Mouse (Mus musculus): ENCODE data around the gene Zfp560. TPM values are rescaled to one million over a fixed set of nuclear protein-coding genes. Genes with fewer than 3 reads are reported as not detected.
A peak's percentile ranks its signal among the peaks of the same experiment; 100 is the strongest.

The Zfp560 gene
- 1.2 and 1.7 TPM in 2 replicates for polyA plus RNA-seq (2012; rRNA removed)

DNA sequence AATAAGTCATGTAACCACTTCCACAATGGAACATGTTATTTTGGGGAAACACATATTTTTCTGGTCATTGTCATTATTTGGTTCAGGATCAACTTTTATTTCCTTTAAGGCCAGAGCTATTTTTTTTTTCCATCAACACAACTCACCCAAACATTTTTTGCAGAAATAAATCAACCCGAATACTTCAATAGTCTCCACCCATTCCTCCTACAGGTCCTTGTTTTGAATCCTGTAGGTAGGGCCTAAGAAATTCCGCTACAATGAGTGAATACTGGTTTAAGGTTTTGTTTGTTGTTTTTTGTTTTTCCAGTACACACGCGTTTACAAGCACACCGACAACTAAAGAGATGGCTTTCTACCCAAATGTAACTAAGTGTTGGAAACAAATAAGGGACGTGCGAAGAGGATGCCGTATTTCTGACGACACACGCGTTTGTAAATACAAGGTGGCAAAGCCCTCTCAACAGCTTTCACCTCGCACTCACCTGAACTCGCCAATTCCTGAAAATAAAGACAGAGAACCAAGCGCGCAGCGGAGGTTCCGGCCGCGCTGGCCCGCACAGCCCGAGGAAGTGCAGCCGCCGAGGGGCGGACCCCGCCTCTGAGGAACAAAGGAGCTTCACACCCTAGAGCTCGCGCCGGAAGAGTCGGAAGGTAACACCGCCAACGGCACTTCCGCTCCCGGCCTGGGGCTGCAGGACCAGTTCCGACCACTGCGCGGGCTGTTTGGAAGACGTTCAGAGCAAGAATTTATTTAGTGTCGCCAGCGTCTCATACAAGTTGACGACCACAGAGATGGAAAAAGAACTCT lies at the start of gene Zfp560:
Gene Zfp560, minus strand, starts transcription at position 646 of the 811 bp plus-strand sequence.
- peak within 1 kb of the TSS; percentile 62 for H3K27ac ChIP-seq (ENCODE audit: insufficient read depth, low read length)
- peak within 1 kb of the TSS; percentile 74 for H3K4me3 ChIP-seq (ENCODE audit: extremely low read depth, insufficient read depth, insufficient read length)
- no peaks in the 10 kb centered on the region for H3K36me3 ChIP-seq (ENCODE audit: control insufficient read depth, insufficient read depth, low read length)
- TF ChIP-seq CTCF (IDR thresholded peaks at IDR 0.05; ENCODE audit: extremely low read depth, insufficient read depth, insufficient read length, insufficient replicate concordance) (peak; percentile 70), POLR2A (IDR thresholded peaks at IDR 0.05; ENCODE audit: low read depth, low read length) (no peak)
- 2% methylated on average over 40 of the region's 40 CpGs for WGBS
- peak; percentile 81 to 88 for DNase-seq (ENCODE audit: low read depth in 1 of 2, low spot score in 2 of 2)
- H3K27me3 ChIP-seq (ENCODE audit: control insufficient read depth, insufficient read depth, low read length): no peaks in the 10 kb centered on the region
- no peaks in the 10 kb centered on the region for H3K4me1 ChIP-seq (ENCODE audit: control insufficient read depth, insufficient read depth, insufficient read length)

- Histone ChIP-seq H3K4me1 (ENCODE audit: control insufficient read depth, insufficient read depth, insufficient read length) (no peaks in the 10 kb centered on the region), H3K36me3 (ENCODE audit: control insufficient read depth, insufficient read depth, low read length) (no peaks in the 10 kb centered on the region), H3K27ac (ENCODE audit: insufficient read depth, low read length) (no peak overlapping the region), H3K27me3 (ENCODE audit: control insufficient read depth, insufficient read depth, low read length) (no peaks in the 10 kb centered on the region), H3K4me3 (ENCODE audit: extremely low read depth, insufficient read depth, insufficient read length) (no peak overlapping the region)
- TF ChIP-seq CTCF (IDR thresholded peaks at IDR 0.05; ENCODE audit: extremely low read depth, insufficient read depth, insufficient read length, insufficient replicate concordance): no peak
- no peak for TF ChIP-seq POLR2A (IDR thresholded peaks at IDR 0.05; ENCODE audit: low read depth, low read length)
- 89% methylated on average over 3 of the region's 3 CpGs for WGBS
- no peak for DNase-seq (ENCODE audit: low read depth in 1 of 2, low spot score in 2 of 2)
These were observed 45.0 kb upstream of the Zfp560 start for GRCm38 (mm10) chr9:20430004-20430403.

- TF ChIP-seq POLR2A (IDR thresholded peaks at IDR 0.05; ENCODE audit: low read depth, low read length): no peak
- no peak for DNase-seq (ENCODE audit: low read depth in 1 of 2, low spot score in 2 of 2)
- no peaks in the 10 kb centered on the region for H3K27me3 ChIP-seq (ENCODE audit: control insufficient read depth, insufficient read depth, low read length)
- 35% methylated on average over 1 of the region's 1 CpGs for WGBS
- no peaks in the 10 kb centered on the region for H3K4me1 ChIP-seq (ENCODE audit: control insufficient read depth, insufficient read depth, insufficient read length)
- no peak overlapping the region for H3K27ac ChIP-seq (ENCODE audit: insufficient read depth, low read length)
- no peak overlapping the region for H3K4me3 ChIP-seq (ENCODE audit: extremely low read depth, insufficient read depth, insufficient read length)
- H3K36me3 ChIP-seq (ENCODE audit: control insufficient read depth, insufficient read depth, low read length): no peaks in the 10 kb centered on the region
These were observed 26.5 kb upstream of the Zfp560 start for GRCm38 (mm10) chr9:20411460-20411859.

GRCm38 (mm10) chr9:20409319-20409718 lies 24.3 kb upstream of the Zfp560 start:
- H3K36me3 ChIP-seq (ENCODE audit: control insufficient read depth, insufficient read depth, low read length): no peaks in the 10 kb centered on the region
- H3K4me3 ChIP-seq (ENCODE audit: extremely low read depth, insufficient read depth, insufficient read length): no peak overlapping the region
- H3K27ac ChIP-seq (ENCODE audit: insufficient read depth, low read length): no peak overlapping the region
- DNase-seq (ENCODE audit: low read depth in 1 of 2, low spot score in 2 of 2): no peak
- WGBS: 89% methylated on average over 2 of the region's 2 CpGs
- no peaks in the 10 kb centered on the region for H3K27me3 ChIP-seq (ENCODE audit: control insufficient read depth, insufficient read depth, low read length)
- no peaks in the 10 kb centered on the region for H3K4me1 ChIP-seq (ENCODE audit: control insufficient read depth, insufficient read depth, insufficient read length)
- TF ChIP-seq CTCF (IDR thresholded peaks at IDR 0.05; ENCODE audit: extremely low read depth, insufficient read depth, insufficient read length, insufficient replicate concordance) (no peak), POLR2A (IDR thresholded peaks at IDR 0.05; ENCODE audit: low read depth, low read length) (no peak)

DNA sequence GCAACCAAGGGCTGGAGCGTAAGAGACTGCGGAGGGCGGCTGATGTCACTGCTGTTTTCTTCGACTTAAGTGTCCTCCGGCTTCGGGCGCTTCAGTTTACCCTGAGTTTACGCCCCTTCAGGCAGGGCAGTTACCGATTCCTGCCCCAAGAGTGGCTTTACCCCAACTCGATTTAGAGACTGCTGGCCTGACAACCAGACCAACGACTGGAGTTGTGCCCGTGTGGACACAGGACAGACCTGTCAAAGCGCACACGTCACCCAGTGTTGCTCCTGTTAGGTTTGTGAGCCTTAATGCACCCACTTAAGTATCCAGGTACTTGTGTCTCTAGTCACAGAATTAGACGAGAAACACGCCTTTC lies 346 bp upstream of the Zfp560 start:
- H3K4me3 ChIP-seq (ENCODE audit: extremely low read depth, insufficient read depth, insufficient read length): peak overlapping the region; percentile 74
- H3K27me3 ChIP-seq (ENCODE audit: control insufficient read depth, insufficient read depth, low read length): no peaks in the 10 kb centered on the region
- WGBS: 11% methylated on average over 16 of the region's 16 CpGs
- TF ChIP-seq POLR2A (IDR thresholded peaks at IDR 0.05; ENCODE audit: low read depth, low read length) (no peak), CTCF (IDR thresholded peaks at IDR 0.05; ENCODE audit: extremely low read depth, insufficient read depth, insufficient read length, insufficient replicate concordance) (no peak)
- no peak for DNase-seq (ENCODE audit: low read depth in 1 of 2, low spot score in 2 of 2)
- no peaks in the 10 kb centered on the region for H3K4me1 ChIP-seq (ENCODE audit: control insufficient read depth, insufficient read depth, insufficient read length)
- peak overlapping the region; percentile 57 for H3K27ac ChIP-seq (ENCODE audit: insufficient read depth, low read length)
- no peaks in the 10 kb centered on the region for H3K36me3 ChIP-seq (ENCODE audit: control insufficient read depth, insufficient read depth, low read length)

DNA sequence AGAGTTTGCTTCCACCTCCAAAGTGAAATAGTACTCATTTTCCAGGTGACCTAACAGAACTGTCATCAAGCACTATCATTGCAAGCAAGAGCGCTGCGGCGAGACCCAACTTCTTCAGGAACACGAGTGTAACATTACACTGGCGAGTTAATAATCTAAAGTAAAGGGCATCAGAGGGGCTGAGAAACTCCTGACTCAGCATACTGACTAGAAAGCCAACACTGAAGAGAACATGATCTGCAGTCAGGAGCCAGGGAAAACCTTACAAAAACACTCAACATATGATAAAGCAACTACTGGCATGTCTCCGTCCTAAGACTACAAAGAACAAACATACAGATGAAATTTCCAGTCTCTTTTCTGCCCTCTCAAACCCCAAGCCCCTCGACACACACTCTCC lies 1.3 kb downstream of the Zfp560 start:
- no peaks in the 10 kb centered on the region for H3K4me1 ChIP-seq (ENCODE audit: control insufficient read depth, insufficient read depth, insufficient read length)
- no peak overlapping the region for H3K27ac ChIP-seq (ENCODE audit: insufficient read depth, low read length)
- H3K36me3 ChIP-seq (ENCODE audit: control insufficient read depth, insufficient read depth, low read length): no peaks in the 10 kb centered on the region
- TF ChIP-seq CTCF (IDR thresholded peaks at IDR 0.05; ENCODE audit: extremely low read depth, insufficient read depth, insufficient read length, insufficient replicate concordance) (no peak), POLR2A (IDR thresholded peaks at IDR 0.05; ENCODE audit: low read depth, low read length) (no peak)
- no peak for DNase-seq (ENCODE audit: low read depth in 1 of 2, low spot score in 2 of 2)
- no peak overlapping the region for H3K4me3 ChIP-seq (ENCODE audit: extremely low read depth, insufficient read depth, insufficient read length)
- WGBS: 92% methylated on average over 7 of the region's 7 CpGs
- no peaks in the 10 kb centered on the region for H3K27me3 ChIP-seq (ENCODE audit: control insufficient read depth, insufficient read depth, low read length)

DNA sequence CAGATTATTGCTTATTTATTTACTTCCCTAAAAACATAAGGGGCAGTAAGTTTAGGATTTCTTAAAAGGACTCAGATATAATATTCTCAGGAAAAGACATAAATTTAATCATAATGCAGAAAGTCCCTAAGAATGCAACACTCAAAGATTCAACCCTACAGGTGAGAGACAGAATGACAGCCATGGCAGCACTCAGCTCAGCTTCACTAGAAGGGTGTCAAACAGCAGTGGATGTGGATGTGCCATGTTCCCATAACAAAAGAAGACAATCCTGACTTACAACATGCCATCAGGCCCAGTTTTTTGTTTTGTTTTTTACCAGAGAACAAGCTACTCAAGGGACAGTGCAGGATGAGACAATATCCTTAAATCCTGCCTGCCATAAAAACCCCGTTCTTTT lies 10.3 kb downstream of the Zfp560 start:
- TF ChIP-seq CTCF (IDR thresholded peaks at IDR 0.05; ENCODE audit: extremely low read depth, insufficient read depth, insufficient read length, insufficient replicate concordance) (no peak), POLR2A (IDR thresholded peaks at IDR 0.05; ENCODE audit: low read depth, low read length) (no peak)
- DNase-seq (ENCODE audit: low read depth in 1 of 2, low spot score in 2 of 2): no peak
- Histone ChIP-seq H3K36me3 (ENCODE audit: control insufficient read depth, insufficient read depth, low read length) (no peaks in the 10 kb centered on the region), H3K4me1 (ENCODE audit: control insufficient read depth, insufficient read depth, insufficient read length) (no peaks in the 10 kb centered on the region), H3K27ac (ENCODE audit: insufficient read depth, low read length) (no peak overlapping the region), H3K27me3 (ENCODE audit: control insufficient read depth, insufficient read depth, low read length) (no peaks in the 10 kb centered on the region), H3K4me3 (ENCODE audit: extremely low read depth, insufficient read depth, insufficient read length) (no peak overlapping the region)
- 91% methylated on average over 1 of the region's 1 CpGs for WGBS
